Mouse (Mus musculus): ENCODE measurements at regions not wholly inside any gene's neighbourhood (a gene's known extent, or its start where the extent isn't known, plus 50 kb on each side); places are given as distances from the start of the nearest gene placed in this dataset.

DNA sequence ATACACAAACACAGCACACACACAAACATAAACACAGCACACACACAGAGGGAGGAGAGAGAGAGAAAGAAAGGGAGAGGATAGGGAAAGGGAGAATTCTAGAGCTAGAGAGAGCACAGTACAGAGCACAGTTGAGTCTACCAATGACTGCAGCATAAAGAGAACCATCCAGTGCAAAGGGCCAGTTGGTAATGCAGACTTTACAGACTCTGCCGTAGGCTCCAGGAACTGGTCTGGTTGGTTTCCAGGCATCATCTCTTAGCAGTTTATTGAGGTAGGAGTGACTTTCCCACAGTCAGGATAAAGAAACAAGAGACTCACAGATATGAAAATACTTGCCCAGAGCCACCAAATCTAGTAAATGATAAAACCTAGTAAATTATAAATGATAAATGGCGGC is 208.5 kb downstream of the Tgfb2 start:
- TF ChIP-seq POLR2A (IDR thresholded peaks at IDR 0.05; ENCODE audit: borderline replicate concordance, extremely low read depth, low read depth, low read length) (no peak), CTCF (IDR thresholded peaks at IDR 0.05; ENCODE audit: insufficient read depth, low read length) (no peak)

All from lung, adult 2 months (tissue).